Mouse (Mus musculus): ENCODE measurements around the gene Cdh22.

GRCm38 (mm10) chr2:165223837-165224236 lies 10.8 kb downstream of the Cdh22 start:
- TF ChIP-seq CTCF (IDR thresholded peaks at IDR 0.05; ENCODE audit: borderline replicate concordance, insufficient read depth, low read length) (no peak), POLR2A (IDR thresholded peaks at IDR 0.05; ENCODE audit: low read depth, low read length) (no peak)
